Mouse (Mus musculus) liver, embryonic 12.5 days (tissue): ENCODE measurements around the gene Btn2a2. TPM values are rescaled to one million over a fixed set of nuclear protein-coding genes. Genes with fewer than 3 reads are reported as not detected.
A peak's percentile ranks its signal among the peaks of the same experiment; 100 is the strongest.

Source experiments
- ATAC-seq: fragments of 200-750 bp; cut with Nextera tagmentation; 2 replicates; pipeline ENCODE4 v1.8.0; 2017; ENCODE audit warnings: moderate number of reproducible peaks, mild to moderate bottlenecking, moderate library complexity
- H3K27ac ChIP-seq: fragments of 300-500 bp; sonication (generic); 2 replicates; pipeline ENCODE4 v1.5.1; 2016; ENCODE audit warnings: mild to moderate bottlenecking
- H3K27me3 ChIP-seq: fragments of 300-500 bp; sonication (generic); replicated peaks from 2 replicates; pipeline ENCODE4 v1.6.1; 2016; ENCODE audit warnings: mild to moderate bottlenecking, moderate library complexity
- H3K36me3 ChIP-seq: fragments of 300-500 bp; sonication (generic); 2 replicates; pipeline ENCODE4 v1.6.1; 2016; ENCODE audit warnings: mild to moderate bottlenecking, moderate library complexity
- H3K4me1 ChIP-seq: fragments of 300-500 bp; sonication (generic); 2 replicates; pipeline ENCODE4 v1.6.1; 2016
- H3K4me2 ChIP-seq: fragments of 300-500 bp; sonication (generic); 2 replicates; pipeline ENCODE4 v1.6.1; 2016; ENCODE audit warnings: mild to moderate bottlenecking, moderate library complexity
- H3K4me3 ChIP-seq: fragments of 300-500 bp; sonication (generic); 2 replicates; pipeline ENCODE4 v1.5.1; 2016; ENCODE audit warnings: mild to moderate bottlenecking, moderate library complexity
- H3K9ac ChIP-seq: fragments of 300-500 bp; sonication (generic); 2 replicates; pipeline ENCODE4 v1.6.1; 2016; ENCODE audit warnings: mild to moderate bottlenecking, moderate library complexity
- H3K9me3 ChIP-seq: fragments of 300-500 bp; sonication (generic); replicated peaks from 2 replicates; pipeline ENCODE4 v1.6.1; 2016; ENCODE audit warnings: mild to moderate bottlenecking, moderate library complexity
- WGBS: fragments of 180-500 bp; shearing (Covaris S2); methylation state at CpG from one replicate; pipeline ENCODE4 v1.1.7; 2016; ENCODE audit not compliant: insufficient replicate concordance; 5-methylcytosine and 5-hydroxymethylcytosine counted together
- microRNA-seq: library from miRNA; unstranded; fragments of <30 nt; microRNA quantifications from one replicate; pipeline ENCODE4, GENCODE M21; 2017
- polyA plus RNA-seq: library from polyadenylated mRNA; unstranded; fragments of >200 nt; fragmentation: Nextera tagmentation; extraction: Ambion mirVana; gene quantifications from 2 replicates; pipeline ENCODE4 v1.2.1, GENCODE M21; 2016

Gene Btn2a2
- polyA plus RNA-seq, 1 experiment from 2014 or later, result not detected

- WGBS, result under 1% methylated on average over 17 of the region's 17 CpGs
- H3K27me3 ChIP-seq, result no peaks in the 10 kb centered on the region
These were observed 57.9 kb downstream of the Btn2a2 start for GRCm38 (mm10) chr13:23430734-23431133.

GRCm38 (mm10) chr13:23429771-23430380 is 58.8 kb downstream of the Btn2a2 start:
- no peak overlapping the region for H3K27ac ChIP-seq
- peaks cover 71% of the 10 kb centered on the region for H3K4me1 ChIP-seq
- H3K4me3 ChIP-seq, result peak overlapping the region; percentile 63
- no peaks in the 10 kb centered on the region for H3K27me3 ChIP-seq
- no peaks in the 10 kb centered on the region for H3K36me3 ChIP-seq
- 31% methylated on average over 10 of the region's 10 CpGs for WGBS
- peak overlapping the region; percentile 72 for H3K9ac ChIP-seq
- no peak for ATAC-seq
- peak overlapping the region; percentile 88 for H3K4me2 ChIP-seq
- no peaks in the 10 kb centered on the region for H3K9me3 ChIP-seq

More at GRCm38 (mm10) chr13:23430734-23431133, 57.9 kb downstream of the Btn2a2 start:
- no peaks in the 10 kb centered on the region for H3K9me3 ChIP-seq
- H3K4me2 ChIP-seq, result peak overlapping the region; percentile 88
- ATAC-seq, result peak; percentile 30; the same call in 1 of the 2 replicates
- no peaks in the 10 kb centered on the region for H3K36me3 ChIP-seq
- H3K27ac ChIP-seq, result peak overlapping the region; percentile 86
- peaks cover 71% of the 10 kb centered on the region for H3K4me1 ChIP-seq
- peak overlapping the region; percentile 63 for H3K4me3 ChIP-seq
- peak overlapping the region; percentile 72 for H3K9ac ChIP-seq

GRCm38 (mm10) chr13:23428166-23428993 is 60.3 kb downstream of the Btn2a2 start:
- 40% methylated on average over 16 of the region's 16 CpGs for WGBS
- H3K4me1 ChIP-seq, result peaks cover 61% of the 10 kb centered on the region

More at GRCm38 (mm10) chr13:23428166-23428993, 60.3 kb downstream of the Btn2a2 start:
- H3K27ac ChIP-seq, result no peak overlapping the region
- no peaks in the 10 kb centered on the region for H3K9me3 ChIP-seq
- no peaks in the 10 kb centered on the region for H3K27me3 ChIP-seq
- H3K4me3 ChIP-seq, result no peak overlapping the region
- ATAC-seq, result no peak
- peak overlapping the region; percentile 12; the same call in 1 of the 2 replicates for H3K4me2 ChIP-seq
- H3K36me3 ChIP-seq, result no peaks in the 10 kb centered on the region
- H3K9ac ChIP-seq, result no peak overlapping the region

Small RNA genes lying within 50 kb of the gene (microRNA-seq; reads per million reads assigned to microRNA genes)
- gene Gm44297, result 2.8 reads per million
- gene n-TStga1, result 4.9 reads per million, percentile 8 among the genes with 10 or more reads in this experiment

Other genes starting within 250 kb of the Btn2a2 start
- not detected in 2 replicates for gene Vmn1r223, start 241.7 kb downstream of the Btn2a2 start, polyA plus RNA-seq
- gene Zfp322a, start 119.6 kb downstream of the Btn2a2 start, polyA plus RNA-seq, result 19.5 and 21.6 TPM in 2 replicates
- gene Abt1, start 65.0 kb downstream of the Btn2a2 start, polyA plus RNA-seq, result 8.8 and 9.6 TPM in 2 replicates
- 1.9 and 2.5 TPM in 2 replicates for gene Btn1a1, start 23.0 kb downstream of the Btn2a2 start, polyA plus RNA-seq
- 4.4 and 4.7 TPM in 2 replicates for gene Hist1h4h, start 42.2 kb upstream of the Btn2a2 start, polyA plus RNA-seq
- gene Hist1h2af, start 45.0 kb upstream of the Btn2a2 start, polyA plus RNA-seq, result 7.8 and 13.9 TPM in 2 replicates
- gene Hist1h3g, start 46.6 kb upstream of the Btn2a2 start, polyA plus RNA-seq, result 12.9 and 16.3 TPM in 2 replicates
- 1.4 and 1.5 TPM in 2 replicates for gene Hist1h2bh, start 54.5 kb upstream of the Btn2a2 start, polyA plus RNA-seq
- gene Hist1h3f, start 55.2 kb upstream of the Btn2a2 start, polyA plus RNA-seq, result 1.3 and 1.6 TPM in 2 replicates
- 1.1 and 1.6 TPM in 2 replicates for gene Hist1h4f, start 62.8 kb upstream of the Btn2a2 start, polyA plus RNA-seq
- gene Hist1h1d, start 64.4 kb upstream of the Btn2a2 start, polyA plus RNA-seq, result 0.89 and 0.93 TPM in 2 replicates
- 4.9 and 6.2 TPM in 2 replicates for gene Hist1h3e, start 73.5 kb upstream of the Btn2a2 start, polyA plus RNA-seq
- 106 and 109 TPM in 2 replicates for gene Hist1h2ae, start 82.4 kb upstream of the Btn2a2 start, polyA plus RNA-seq
- 10.7 and 14.4 TPM in 2 replicates for gene Hist1h2bg, start 82.5 kb upstream of the Btn2a2 start, polyA plus RNA-seq
- 7.1 and 9.9 TPM in 2 replicates for gene Hist1h2bf, start 85.3 kb upstream of the Btn2a2 start, polyA plus RNA-seq
- gene Hist1h2ad, start 85.5 kb upstream of the Btn2a2 start, polyA plus RNA-seq, result 1.2 and 3.1 TPM in 2 replicates
- 5.3 and 6.2 TPM in 2 replicates for gene Hist1h3d, start 86.9 kb upstream of the Btn2a2 start, polyA plus RNA-seq
- 128 and 134 TPM in 2 replicates for gene Hist1h4d, start 92.7 kb upstream of the Btn2a2 start, polyA plus RNA-seq
- 2.1 and 2.2 TPM in 2 replicates for gene Hist1h2be, start 132.3 kb upstream of the Btn2a2 start, polyA plus RNA-seq
- 26.5 and 27.9 TPM in 2 replicates for gene Hist1h1e, start 133.7 kb upstream of the Btn2a2 start, polyA plus RNA-seq
- gene Hist1h2ac, start 195.1 kb upstream of the Btn2a2 start, polyA plus RNA-seq, result 0.91 and 1.3 TPM in 2 replicates
- 75.3 and 75.6 TPM in 2 replicates for gene Hist1h2bc, start 195.3 kb upstream of the Btn2a2 start, polyA plus RNA-seq
- gene Hist1h1t, start 207.0 kb upstream of the Btn2a2 start, polyA plus RNA-seq, result not detected in 2 replicates
- 8.6 and 11.6 TPM in 2 replicates for gene Hist1h4c, start 209.6 kb upstream of the Btn2a2 start, polyA plus RNA-seq
- 4.9 and 5.7 TPM in 2 replicates for gene Hfe, start 222.0 kb upstream of the Btn2a2 start, polyA plus RNA-seq
- gene Hist1h1c, start 250.0 kb upstream of the Btn2a2 start, polyA plus RNA-seq, result 56.9 and 57.2 TPM in 2 replicates